1 mouse cellular context compared by ENCODE assay signal in the genomic region with DNA sequence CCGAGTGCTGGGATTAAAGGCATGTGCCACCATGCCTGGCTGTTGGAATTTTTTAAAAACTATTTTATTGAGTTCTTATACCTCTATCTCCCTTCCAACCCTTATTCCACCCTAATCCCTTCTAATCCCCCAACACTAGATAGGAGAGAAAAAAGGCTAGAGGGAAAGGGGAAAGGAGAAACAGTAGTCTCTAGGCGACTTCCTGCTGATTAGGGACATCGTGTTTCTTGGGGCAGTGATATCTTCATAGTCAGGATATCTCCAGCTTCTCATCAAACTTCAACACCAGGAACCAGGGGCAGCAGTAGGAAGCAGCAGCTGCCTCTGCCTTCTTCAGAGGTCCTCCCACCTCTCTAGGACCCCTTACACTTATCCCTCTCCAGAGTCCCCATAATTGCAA.
A peak's percentile ranks its signal among the peaks of the same experiment; 100 is the strongest.
TF ChIP-seq lines count a peak whose summit lies in the region.

No protein-coding gene starts in this region.

TF ChIP-seq in MEL, 35 proteins besides CTCF, POLR2A, EP300 and RAD21 (continued from another document):
- TF ChIP-seq TCF12 (IDR thresholded peaks at IDR 0.05; ENCODE audit: low read depth, low read length), result peak; percentile 36; the same call in 1 of the 2 replicates
- peak; percentile 70 for TF ChIP-seq GATA1 (IDR thresholded peaks at IDR 0.05; ENCODE audit: low read depth, low read length)
- TF ChIP-seq MAX (IDR thresholded peaks at IDR 0.05; ENCODE audit: low read length), result peak; percentile 23; the same call in 1 of the 2 replicates
- peak; percentile 48 for TF ChIP-seq TAL1 (IDR thresholded peaks at IDR 0.05; ENCODE audit: low read length)
- no peak for TF ChIP-seq SMC3 (IDR thresholded peaks at IDR 0.05; ENCODE audit: low read depth, low read length)
- TF ChIP-seq ZNF384 (IDR thresholded peaks at IDR 0.05; ENCODE audit: low read depth, low read length), result no peak
TF ChIP-seq in MEL: peak in this region for 7.
